In genomic region chrX:94212597-94213321, GRCm38 (mm10) we compare ENCODE assay signal across 8 mouse cellular contexts. TPM values are rescaled to one million over a fixed set of nuclear protein-coding genes. Genes with fewer than 3 reads are reported as not detected.
DNase-seq lines count a peak whose midpoint lies in the region; ATAC-seq lines count a peak whose summit lies in the region.

Gene Eif2s3x, minus strand, starts transcription at chrX:94212862.

- peak within 1 kb of the TSS; percentile 98 for H3K27ac ChIP-seq in brown adipose tissue, adult 24 weeks (replicated peaks; ENCODE audit: low read depth, low read length)
- H3K27ac ChIP-seq in heart, embryonic 14.5 days (replicated peaks in 1 of 2; ENCODE audit: control insufficient read depth in 1 of 2, insufficient read depth in 1 of 2, low read depth in 2 of 2, low read length in 2 of 2), result peak within 1 kb of the TSS; percentile 75 to 88
- peak within 1 kb of the TSS; percentile 64 for H3K27ac ChIP-seq in liver, embryonic 13.5 days
- peak within 1 kb of the TSS; percentile 83 for H3K27ac ChIP-seq in stomach, embryonic 16.5 days (ENCODE audit: low read length)

- H3K9me3 ChIP-seq in heart, embryonic 14.5 days (ENCODE audit: control insufficient read depth, low read length), result no peaks in the 10 kb centered on the region
- H3K9me3 ChIP-seq in liver, embryonic 13.5 days (replicated peaks), result no peaks in the 10 kb centered on the region
- no peaks in the 10 kb centered on the region for H3K9me3 ChIP-seq in stomach, embryonic 16.5 days (replicated peaks; ENCODE audit: control insufficient read depth, low read length)

- peak within 1 kb of the TSS; percentile 91 for H3K9ac ChIP-seq in heart, embryonic 14.5 days (ENCODE audit: low read length)
- peak within 1 kb of the TSS; percentile 87 for H3K9ac ChIP-seq in liver, embryonic 13.5 days
- peak within 1 kb of the TSS; percentile 90 for H3K9ac ChIP-seq in stomach, embryonic 16.5 days (ENCODE audit: low read length)

- H3K4me1 ChIP-seq in brown adipose tissue, adult 24 weeks (ENCODE audit: control insufficient read depth, insufficient read depth, insufficient read length, low read length), result no peaks in the 10 kb centered on the region
- no peaks in the 10 kb centered on the region for H3K4me1 ChIP-seq in heart, embryonic 14.5 days (ENCODE audit: control insufficient read depth in 2 of 2, insufficient read depth in 2 of 2, low read length in 2 of 2)
- H3K4me1 ChIP-seq in liver, embryonic 13.5 days (replicated peaks), result peaks cover 9% of the 10 kb centered on the region
- H3K4me1 ChIP-seq in stomach, embryonic 16.5 days (ENCODE audit: control insufficient read depth, insufficient read depth, low read length), result no peaks in the 10 kb centered on the region

- DNase-seq in CD4-positive helper T cell, adult 2 months (ENCODE audit: low read depth, low spot score), result peak; percentile 90
- DNase-seq in fibroblast of lung, adult 2 months (ENCODE audit: low read depth), result peak; percentile 40
- DNase-seq in kidney, postnatal 14 days, result peak; percentile 85
- peak; percentile 79 for DNase-seq in liver, embryonic 13.5 days
- DNase-seq in neural tube, embryonic 10.5 days (ENCODE audit: extremely low spot score, low spot score), result peak; percentile 88

- H3K36me3 ChIP-seq in heart, embryonic 14.5 days (ENCODE audit: control insufficient read depth, insufficient read depth, low read length), result peaks cover 28% of the 10 kb centered on the region
- peaks cover 28% of the 10 kb centered on the region for H3K36me3 ChIP-seq in liver, embryonic 13.5 days
- peaks cover 3% of the 10 kb centered on the region; the same call in 1 of the 2 replicates for H3K36me3 ChIP-seq in stomach, embryonic 16.5 days (ENCODE audit: control insufficient read depth, insufficient read depth, low read length)

- 0% methylated on average over 52 of the region's 52 CpGs for WGBS in heart, embryonic 14.5 days
- under 1% methylated on average over 52 of the region's 52 CpGs for WGBS in liver, embryonic 13.5 days (ENCODE audit: insufficient replicate concordance)
- under 1% methylated on average over 52 of the region's 52 CpGs for WGBS in stomach, embryonic 16.5 days

- H3K4me2 ChIP-seq in heart, embryonic 14.5 days (ENCODE audit: low read length), result peak within 1 kb of the TSS; percentile 73
- H3K4me2 ChIP-seq in liver, embryonic 13.5 days, result peak within 1 kb of the TSS; percentile 69
- peak within 1 kb of the TSS; percentile 86 for H3K4me2 ChIP-seq in stomach, embryonic 16.5 days (ENCODE audit: low read depth, low read length)

- peak; percentile 93 for ATAC-seq in heart, embryonic 14.5 days (ENCODE audit: insufficient number of reproducible peaks, insufficient read depth, low FRiP score, low read depth)
- peak; percentile 93 for ATAC-seq in liver, embryonic 13.5 days (ENCODE audit: low read depth)
- peak; percentile 95 for ATAC-seq in stomach, embryonic 16.5 days (ENCODE audit: insufficient read depth, low FRiP score)

- H3K27me3 ChIP-seq in heart, embryonic 14.5 days (ENCODE audit: control insufficient read depth, insufficient read depth, low read length), result no peaks in the 10 kb centered on the region
- no peaks in the 10 kb centered on the region for H3K27me3 ChIP-seq in liver, embryonic 13.5 days
- no peaks in the 10 kb centered on the region for H3K27me3 ChIP-seq in stomach, embryonic 16.5 days (ENCODE audit: control insufficient read depth, insufficient read depth, low read length)

- H3K4me3 ChIP-seq in brown adipose tissue, adult 24 weeks (ENCODE audit: insufficient read depth, low read depth, low read length), result peak within 1 kb of the TSS; percentile 98
- H3K4me3 ChIP-seq in heart, embryonic 14.5 days (ENCODE audit: control insufficient read depth in 1 of 2, insufficient read depth in 1 of 2, low read depth in 1 of 2, low read length in 2 of 2), result peak within 1 kb of the TSS; percentile 79 to 82
- peak within 1 kb of the TSS; percentile 83 for H3K4me3 ChIP-seq in liver, embryonic 13.5 days (replicated peaks)
- peak within 1 kb of the TSS; percentile 84 for H3K4me3 ChIP-seq in stomach, embryonic 16.5 days (replicated peaks; ENCODE audit: low read length)

RNA-seq across cellular contexts. Expression of gene Eif2s3x, which starts in this region (rescaled TPM):
- 81.5 and 82.8 TPM in 2 replicates for polyA plus RNA-seq in brown adipose tissue, adult 24 weeks (2012; ENCODE audit: insufficient read depth, insufficient read length, missing spikeins)
- polyA plus RNA-seq in heart, embryonic 14.5 days (2014; fragmentation: Nextera tagmentation; extraction: Ambion mirVana), result 46.9 and 75.7 TPM in 2 replicates
- 52.6 and 71.1 TPM in 2 replicates for polyA plus RNA-seq in liver, embryonic 13.5 days (2015; fragmentation: Nextera tagmentation; extraction: Ambion mirVana)
- 64.8 and 77.2 TPM in 2 replicates for polyA plus RNA-seq in stomach, embryonic 16.5 days (2015; fragmentation: Nextera tagmentation; extraction: Ambion mirVana)

Comparison
In these comparisons a context has a peak if more than half of its experiments do, and no peak if none do; other contexts are left out.
1. Peak in every context shown above with its lines: DNase-seq, ATAC-seq, H3K4me3 ChIP-seq and H3K27ac ChIP-seq.
2. DNase-seq: peak in every context shown above with its lines; median percentile 90 in CD4-positive helper T cell, adult 2 months; 88 in neural tube, embryonic 10.5 days; 85 in kidney, postnatal 14 days; 79 in liver, embryonic 13.5 days; 40 in fibroblast of lung, adult 2 months.